Mouse (Mus musculus): ENCODE results near the gene Capn5.

The Capn5 gene

DNA sequence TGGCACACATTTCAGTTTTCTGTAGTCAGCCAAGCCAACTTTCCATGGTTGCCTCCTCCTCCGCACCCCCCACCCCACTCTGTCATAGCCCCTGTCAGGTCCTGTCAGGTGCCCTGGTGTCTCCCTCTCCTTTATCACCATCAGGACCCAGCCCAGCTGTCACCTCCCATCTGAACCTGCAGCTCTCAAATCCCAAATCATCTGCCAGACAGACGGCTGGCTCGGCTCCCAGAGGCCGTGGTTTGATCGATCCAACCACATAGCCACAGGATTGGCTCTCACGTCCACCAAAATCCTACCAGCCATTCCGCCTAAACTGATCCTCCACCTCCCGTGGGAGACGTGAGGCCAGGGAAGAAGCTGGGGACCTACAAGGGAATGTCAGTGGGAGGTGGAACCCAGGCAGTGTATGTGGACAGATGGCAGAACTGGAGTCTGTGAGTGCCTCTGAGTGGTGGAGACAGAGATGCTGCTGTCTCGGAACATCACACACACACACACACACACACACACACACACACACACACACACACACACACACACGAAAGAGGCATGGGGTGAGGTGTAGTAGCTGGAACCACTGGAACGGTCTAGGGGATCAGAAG lies 32.1 kb downstream of the Capn5 start:
- no peak for DNase-seq

DNA sequence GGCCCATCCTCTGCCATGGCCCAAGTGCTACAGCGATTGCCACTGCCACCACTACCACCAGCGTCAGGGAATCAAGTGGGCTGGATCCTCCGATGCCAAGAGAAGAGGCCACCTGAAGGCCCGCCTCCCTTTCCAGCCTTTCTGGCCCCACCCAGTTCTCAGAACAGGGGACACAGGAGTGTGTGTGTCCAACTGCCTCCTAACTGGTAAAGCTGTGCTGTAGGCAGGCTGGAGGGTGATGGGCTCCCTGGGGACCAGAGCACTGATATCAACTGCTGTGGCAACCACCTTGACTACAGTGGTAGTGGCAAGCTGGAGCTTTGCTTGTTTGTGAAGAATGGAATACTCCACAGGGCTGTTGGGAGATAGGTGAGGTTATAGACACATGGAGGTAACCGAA lies 32.7 kb downstream of the Capn5 start, which contains the start of gene Omp:
TSS of gene Omp (minus strand) at position 101 of the 400 bp plus-strand sequence.
- DNase-seq, result no peak

DNA sequence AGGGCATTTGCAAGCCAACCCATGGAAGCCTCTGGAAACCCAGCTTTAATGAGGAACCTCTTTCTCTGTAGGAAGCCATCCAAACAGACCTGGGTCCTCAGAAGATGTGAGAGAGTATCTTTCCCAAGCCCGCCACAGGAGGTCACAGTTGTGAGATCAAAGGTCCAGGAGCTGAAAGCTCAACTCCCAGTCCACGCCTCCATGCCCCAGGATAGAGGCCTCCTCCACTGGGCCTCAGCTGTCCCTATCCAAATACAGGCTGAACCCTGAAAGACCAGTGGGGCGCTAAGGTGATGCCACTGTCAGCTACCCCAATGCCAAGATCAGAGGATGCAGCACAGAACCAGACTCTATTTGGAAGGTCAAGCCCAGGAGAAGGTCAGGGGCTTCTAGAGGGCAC lies 35.4 kb downstream of the Capn5 start:
- DNase-seq, result no peak

DNA sequence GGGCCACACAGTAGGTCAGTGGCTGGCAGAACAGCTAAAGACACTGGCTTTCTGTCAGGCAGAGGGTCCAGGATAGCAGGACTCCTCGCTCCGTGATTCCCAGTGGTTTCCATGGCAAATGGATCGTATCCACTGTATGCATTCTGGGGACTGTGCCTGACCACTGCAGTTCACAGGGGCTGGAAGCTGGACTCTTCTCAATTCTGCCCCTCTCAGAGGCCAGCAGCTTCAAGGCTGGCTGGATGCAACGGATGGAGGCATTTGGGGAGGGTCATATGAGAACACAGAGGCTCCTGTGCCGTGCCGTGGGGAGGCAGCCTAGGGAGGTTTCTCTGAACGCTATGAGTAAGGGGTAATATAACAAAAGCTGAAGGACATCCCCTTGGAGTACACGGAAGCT lies 35.8 kb downstream of the Capn5 start:
- no peak for DNase-seq

DNA sequence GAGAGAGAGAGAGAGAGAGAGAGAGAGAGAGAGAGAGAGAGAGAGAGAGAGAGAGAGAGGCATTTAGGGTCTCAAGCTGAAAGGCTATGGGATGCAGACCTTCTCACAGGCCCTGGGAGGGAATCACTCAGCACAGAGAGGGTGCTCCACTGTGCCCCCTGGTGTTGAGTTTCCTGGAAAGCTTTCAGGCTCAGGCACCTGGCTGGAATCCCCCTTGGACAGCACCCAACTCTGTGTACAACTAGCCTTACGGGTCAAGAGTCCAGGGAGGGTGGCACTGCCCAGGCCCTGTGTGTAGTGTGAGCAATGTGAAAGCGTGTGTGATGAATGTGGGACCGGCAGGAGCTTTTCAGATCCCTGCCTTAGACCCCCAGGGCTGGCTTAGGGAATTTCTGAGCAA lies 36.9 kb downstream of the Capn5 start:
- no peak for DNase-seq

DNA sequence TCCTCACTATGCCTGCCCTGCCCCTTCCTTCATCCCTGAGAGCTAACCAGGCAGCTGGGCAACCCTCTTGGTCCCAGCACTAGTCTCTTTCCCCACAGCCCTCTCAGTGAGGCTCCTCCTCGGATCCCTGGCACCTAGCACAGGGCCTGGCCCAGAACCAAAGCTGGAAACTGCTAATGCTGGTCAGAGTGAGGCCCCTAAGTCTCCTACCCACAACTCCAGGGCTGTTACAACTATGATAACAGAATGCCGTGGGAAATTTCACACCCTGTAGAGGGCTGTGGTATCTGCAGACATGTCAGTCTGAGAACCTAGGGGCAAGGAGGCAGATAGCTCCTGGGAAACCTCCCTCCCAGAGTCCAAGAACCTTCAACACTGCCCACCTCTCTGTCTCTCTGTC lies 37.5 kb downstream of the Capn5 start:
- no peak for DNase-seq

DNA sequence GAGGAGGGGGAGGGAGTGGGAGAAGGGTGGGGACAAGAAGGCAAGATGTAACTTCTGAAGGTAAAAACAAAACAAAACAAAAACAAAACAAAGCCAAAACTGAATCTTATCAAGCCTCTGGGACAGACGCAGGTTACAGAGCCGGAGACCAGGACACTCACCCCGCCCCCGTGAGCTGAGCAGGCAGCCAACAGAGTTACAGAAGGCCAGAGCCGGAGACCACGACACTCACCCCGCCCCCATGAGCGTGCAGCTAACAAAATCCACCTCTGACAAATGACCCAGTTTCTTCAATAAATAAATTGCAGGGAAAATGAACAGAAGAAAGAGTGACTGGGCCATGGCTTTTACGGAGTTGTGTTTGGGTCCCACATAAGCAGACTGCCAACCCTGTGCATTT lies 38.9 kb downstream of the Capn5 start:
- DNase-seq, result no peak

DNA sequence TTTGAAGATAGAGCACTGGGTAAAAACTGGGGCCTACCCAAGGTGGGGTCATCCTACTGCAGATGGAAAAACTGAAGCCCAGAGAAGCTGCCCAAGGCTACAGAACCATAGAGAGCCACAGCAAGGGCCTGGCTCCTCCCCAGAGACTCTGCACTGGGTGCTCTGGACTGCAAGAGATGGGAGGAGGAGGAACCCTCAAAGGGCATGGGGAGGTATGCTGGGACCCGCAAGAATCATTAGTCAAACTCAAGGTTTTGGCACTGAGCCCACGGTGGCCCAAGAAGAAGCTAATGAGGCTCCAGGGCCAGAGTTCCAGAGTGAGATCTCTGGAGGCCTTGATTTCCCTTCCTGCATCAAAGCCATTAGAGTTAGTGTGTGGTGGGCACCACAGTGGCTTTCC lies 40.1 kb downstream of the Capn5 start:
- no peak for DNase-seq

DNA sequence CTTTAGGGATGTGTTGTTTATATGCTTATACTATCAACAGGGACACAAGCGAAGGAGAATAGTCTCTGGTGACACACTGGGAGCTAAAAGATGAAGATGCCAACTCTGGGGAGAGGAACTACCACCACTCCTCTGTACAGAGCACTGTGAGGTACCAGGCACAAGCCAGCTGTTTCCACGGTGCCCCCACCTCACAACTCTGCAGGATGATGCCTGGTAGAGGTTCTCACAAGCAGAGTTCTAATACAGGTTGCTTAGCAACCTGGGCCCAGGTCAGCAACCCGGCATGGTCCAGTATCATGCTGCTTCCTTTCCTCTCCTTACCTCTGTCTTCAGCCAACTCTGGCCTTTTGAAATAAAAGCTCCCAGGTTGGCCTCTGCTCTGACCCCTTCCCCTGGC lies 40.5 kb downstream of the Capn5 start:
- no peak for DNase-seq

DNA sequence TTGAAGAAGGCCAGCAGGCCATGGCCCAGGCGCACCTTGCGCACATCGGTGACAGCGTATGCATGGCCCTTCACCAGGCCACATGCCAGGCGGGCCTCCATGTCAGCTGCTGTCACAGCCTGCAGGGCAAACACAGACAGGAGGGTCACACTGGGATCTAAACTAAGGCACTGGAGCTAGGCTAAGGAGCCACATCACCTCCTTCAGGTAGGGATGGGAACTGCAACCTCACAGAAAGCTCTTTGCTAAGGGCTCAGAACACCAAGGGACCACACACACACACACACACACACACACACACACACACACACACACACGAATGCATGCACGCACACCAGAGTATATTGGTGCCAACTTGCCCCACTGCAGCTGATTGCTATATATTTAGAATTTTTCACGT lies 46.3 kb downstream of the Capn5 start:
- no peak for DNase-seq

DNA sequence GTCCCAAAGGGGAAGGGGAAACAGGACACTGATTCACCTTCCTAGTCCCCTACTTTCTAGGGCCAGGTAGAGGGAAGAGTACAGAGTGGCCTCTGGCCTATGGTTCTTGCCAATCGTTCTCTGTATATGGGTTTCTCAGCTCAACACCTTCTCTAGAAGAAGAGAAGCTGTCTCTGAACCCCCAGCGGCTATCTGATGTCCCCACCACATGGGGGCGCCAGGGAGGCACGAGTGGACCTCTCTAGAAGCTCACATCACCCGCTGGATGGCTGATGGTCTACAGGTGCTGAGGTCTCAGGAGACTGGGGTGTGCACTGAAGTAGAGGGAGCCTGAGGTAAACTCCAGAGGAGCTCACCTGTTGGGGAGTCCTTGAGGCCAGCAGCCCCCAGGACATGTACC lies 52.6 kb downstream of the Capn5 start:
- no peak for DNase-seq

DNA sequence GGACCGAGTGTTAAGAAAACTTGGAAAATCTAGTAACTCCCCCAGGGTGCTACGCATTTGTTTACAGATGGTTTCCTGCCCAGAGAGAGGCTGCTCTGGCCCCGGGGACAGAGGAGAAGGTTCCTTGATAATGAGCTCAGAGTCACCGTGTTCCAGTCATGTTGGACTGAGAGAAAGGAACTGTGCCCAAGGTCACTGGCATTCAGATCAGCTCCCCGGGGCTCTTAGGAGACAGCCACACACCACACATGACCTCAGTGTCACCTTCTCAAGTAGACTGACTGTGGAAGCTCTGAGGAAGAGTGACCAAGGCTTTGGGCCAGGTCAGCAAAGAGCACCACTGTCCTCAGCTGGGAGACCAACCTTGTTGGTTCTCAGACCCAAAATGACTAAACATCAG lies 53.4 kb downstream of the Capn5 start:
- DNase-seq, result no peak

DNA sequence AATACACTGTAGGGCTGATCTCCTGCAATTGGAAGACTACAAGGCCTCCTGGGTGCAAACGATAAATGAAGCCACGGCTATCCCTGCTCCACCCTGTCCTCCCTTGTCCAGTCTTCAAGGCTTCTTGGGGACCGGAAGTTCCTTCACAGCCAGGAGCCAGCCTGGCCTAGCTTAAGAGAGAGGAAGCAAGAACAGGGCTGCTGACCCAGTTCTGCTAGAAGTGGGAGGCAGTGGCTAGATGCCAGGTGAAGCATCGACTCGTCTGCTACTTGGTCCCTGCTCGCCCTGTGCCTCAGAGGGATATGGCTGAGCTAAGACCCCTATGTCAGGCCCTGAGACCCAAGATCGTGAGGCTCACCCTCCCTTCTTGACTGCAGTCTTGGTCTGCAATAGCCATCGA lies 56.4 kb downstream of the Capn5 start:
- no peak for DNase-seq

DNA sequence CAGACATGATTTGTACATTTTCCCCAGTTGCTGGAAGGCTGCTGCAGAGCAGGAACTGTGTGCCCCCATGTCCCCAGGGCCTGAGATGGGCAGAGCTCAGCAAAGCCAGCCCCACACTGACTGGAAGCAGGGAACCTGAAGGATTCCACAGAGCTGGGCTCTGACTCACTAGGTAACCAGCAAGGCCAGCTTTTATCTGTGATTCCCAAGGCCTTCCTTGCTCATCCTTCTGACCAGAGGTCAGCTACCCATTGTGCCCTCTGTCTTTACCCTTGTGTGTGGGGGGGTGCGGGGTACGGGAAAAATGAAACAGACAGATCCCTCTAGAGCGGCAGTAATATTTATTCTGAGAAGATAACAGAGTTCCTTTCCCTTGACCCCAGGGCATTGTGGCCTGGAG lies 56.8 kb downstream of the Capn5 start:
- no peak for DNase-seq

DNA sequence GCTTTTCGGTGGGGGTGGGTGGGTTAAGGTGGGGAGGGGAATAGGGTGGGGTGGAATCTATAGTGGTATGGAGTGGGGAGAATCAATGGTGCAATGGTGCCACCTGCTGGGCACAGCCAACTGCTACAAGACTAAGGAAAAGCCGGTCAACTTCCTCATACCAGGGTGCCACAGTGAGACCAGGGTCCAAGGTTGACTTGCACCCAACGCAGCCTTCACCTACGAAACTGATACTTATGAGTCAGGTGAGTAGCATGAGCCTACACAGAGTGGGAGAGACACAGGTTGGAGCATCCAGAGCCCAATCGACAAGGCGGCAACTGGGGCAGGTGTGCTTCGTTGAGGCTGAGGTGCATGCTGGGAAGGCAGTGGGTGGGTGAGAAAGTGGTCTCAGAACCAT lies 57.7 kb downstream of the Capn5 start:
- DNase-seq, result peak; percentile 72

DNA sequence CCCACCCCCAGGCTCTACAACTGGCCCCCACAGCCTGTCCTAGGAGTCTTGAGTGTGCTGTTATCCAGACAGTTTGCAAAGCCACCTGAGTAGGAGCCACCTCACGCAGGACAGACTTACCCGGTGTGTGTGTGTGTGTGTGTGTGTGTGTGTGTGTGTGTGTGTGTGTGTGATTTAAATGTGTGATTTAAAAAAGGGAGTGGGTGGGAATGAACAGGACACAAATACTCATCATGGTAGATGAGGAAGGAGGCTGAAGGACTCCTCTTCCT lies 58.2 kb downstream of the Capn5 start:
- no peak for DNase-seq

DNA sequence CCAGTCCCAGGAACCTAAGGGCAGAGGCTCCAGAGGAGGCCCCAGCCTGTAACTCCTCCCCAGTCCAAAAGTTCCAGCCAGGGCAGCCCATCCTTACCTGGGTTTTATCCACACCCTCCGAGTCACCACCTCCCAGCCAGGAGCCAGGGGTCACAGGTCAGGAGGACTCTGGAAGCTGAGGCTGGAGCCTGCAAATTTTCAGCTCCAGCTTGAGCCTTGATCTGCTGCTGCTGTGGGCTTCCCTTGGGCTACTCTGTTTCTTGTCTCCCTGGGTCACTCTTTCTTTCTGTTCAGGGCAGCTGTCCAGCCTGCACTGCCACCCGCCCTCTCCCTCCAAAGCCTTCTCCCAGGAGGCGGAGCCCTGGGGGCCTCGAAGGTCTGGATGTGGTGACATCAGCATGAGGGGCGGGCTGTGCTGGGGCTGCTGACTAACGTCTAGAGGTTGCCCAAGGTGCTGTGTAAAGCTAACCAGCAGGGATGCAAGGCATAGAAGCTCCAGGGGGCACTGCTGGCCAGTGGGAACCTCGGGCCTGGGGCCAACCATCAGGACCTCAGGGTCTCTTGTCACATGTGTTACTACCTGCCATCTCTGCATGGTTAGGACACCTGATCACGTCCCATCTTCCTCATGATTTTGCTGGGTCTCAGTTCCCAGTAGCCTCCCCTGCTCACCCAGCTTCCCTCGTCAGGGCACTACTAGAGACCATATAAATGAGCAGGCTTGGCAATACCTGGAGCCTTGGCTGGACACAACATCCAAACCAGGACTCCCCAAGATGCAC lies 58.7 kb downstream of the Capn5 start, which contains the start of gene Myo7a:
TSS of gene Myo7a (minus strand) at position 346 of the 782 bp plus-strand sequence.
- DNase-seq, result no peak

DNA sequence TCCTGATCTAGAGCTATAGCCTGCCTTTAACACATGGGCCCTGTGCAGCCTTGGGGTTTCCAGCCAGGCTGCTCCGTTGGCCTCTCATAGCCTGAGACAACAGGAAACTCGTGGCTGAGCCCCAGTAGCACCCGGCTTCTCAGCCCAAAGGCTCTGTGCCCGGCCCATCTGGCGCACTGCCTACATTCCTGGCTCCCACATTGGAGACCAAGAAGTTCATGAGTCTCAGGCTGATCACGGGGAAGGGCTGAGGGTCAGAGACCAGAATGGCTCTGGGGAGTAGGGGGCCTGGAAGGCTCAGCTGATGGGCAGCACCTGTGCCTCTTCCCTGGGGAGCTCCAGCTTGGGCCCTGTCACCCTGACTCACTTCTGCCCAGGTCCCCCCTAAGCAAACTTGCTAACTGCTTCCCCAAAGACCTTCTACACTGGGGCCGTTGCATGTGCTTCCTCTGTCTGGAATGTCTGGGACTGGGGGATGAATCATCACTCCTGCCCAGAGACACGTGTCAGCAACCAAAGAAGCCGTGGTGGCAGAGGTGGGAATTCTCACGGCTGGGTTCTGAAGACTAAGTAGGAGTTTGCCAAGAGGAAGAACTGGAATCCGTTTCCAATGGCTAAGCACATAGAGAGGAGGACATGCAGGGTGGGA lies 60.9 kb downstream of the Capn5 start:
- DNase-seq, result peak; percentile 63

DNA sequence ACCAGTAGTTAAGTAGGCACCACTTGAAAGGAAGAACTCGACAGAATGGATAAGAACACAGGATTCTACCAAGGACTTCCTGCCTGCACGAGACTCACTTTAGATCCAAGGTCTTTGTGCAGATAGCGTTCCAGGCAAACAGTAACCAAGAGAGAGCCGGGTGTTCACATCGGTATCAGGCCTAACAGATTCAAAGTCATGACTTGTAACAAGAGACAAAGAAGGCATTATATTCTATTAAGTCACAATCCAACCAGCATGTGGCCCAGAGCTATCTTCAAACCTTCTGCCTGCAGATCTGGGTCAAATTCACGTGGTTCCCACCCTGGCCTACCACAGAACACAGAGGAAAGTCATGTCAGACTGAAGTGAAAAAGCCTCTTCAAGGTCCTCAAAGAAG lies 63.4 kb downstream of the Capn5 start:
- no peak for DNase-seq

DNA sequence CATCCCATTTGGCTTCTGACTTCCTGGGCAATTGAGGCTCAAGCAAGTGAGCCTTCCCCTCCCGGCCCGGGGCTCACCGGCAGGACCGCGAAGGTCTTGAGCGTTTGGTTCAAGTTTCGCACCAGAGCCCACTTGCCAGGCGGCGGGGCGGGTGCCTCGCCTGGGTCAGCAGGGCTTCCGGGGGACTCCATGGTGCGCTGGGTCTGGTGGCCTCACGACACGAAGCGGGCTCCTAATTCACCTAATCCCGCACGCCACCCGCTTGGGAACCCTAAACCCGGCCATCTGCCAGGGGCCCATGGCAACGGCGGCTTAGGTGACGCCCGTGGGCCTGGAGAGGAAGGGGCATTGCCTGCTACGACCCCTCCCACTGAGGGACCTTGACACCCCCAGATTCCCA lies 66.8 kb downstream of the Capn5 start:
- peak; percentile 45 for DNase-seq

DNA sequence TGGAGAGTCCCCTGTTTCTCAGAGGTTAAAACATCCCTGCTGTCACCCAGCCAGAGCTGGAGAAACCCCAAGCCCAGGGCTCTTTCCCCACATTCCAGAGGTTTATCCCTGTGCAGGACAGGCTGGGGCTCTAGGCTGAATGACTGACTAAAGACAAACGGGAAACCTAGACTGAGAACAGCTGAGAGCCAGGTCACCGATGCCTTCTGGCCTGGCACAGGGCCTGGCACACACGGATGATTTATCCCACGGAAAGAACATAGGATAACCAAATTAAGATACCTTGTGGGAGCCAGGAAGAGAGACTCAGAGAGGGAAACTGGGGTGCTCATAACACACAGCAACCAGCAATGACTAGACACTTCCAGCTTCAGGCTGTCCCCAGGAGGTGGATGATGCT lies 68.3 kb downstream of the Capn5 start:
- peak; percentile 65 for DNase-seq

DNA sequence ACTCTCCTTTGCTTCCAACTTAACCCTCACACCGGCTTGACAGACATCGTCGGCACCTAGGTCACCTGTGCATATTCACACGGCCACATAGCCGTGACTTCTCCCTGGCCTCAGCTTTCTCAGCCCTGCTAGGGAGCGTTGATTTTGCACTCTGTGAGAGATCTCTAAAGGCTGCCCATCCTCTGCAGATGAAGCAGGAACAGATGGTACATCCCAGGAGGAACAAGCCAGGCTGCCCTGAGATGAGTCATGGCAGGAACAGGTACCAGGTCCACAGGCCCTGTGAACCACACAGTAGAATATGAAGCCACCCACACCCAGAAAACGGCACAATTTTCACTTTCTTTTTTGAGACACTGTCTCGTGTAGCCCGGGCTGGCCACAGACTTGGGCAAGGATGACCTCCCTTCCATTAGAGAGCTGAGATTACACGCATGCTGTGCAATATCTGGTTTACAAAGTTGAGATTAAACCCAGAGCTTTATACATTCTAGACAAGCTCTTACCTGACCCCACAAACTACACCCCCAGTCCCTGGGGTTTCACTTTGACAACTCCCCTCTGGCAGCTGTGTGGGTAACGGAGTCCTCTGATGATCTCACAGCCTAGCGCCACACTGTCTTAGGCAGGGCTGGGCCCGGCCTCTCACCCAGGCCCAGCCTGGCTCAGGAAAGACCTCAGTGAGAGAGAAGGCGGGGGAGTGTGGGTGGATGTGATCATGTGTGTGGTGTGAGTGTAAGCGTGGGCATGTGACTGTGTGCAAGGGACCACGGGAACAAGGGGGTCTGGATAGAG lies 69.2 kb downstream of the Capn5 start:
- DNase-seq, result peak; percentile 85

DNA sequence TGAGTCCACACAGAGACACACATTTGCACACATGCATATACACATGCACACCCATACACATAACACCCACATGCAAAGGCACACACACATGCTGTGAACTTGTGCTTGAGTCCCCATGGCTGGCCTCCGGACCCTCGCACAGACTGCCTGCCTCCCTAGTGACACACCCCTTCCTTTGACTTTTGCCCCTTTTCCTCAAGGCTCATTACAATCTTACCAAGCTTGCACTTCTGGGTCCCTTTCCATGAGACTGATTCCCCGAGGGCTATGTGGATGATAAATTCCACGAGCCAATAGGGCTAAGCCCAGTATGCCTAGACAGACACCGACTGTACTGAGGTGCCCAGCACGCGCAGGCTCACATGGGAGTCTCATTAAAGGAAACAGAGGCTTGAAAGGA lies 71.8 kb downstream of the Capn5 start:
- peak; percentile 19 for DNase-seq

Measured in cerebellum, adult 9-11 months (tissue).